8 mouse cellular contexts compared by ENCODE assay signal in the genomic region with DNA sequence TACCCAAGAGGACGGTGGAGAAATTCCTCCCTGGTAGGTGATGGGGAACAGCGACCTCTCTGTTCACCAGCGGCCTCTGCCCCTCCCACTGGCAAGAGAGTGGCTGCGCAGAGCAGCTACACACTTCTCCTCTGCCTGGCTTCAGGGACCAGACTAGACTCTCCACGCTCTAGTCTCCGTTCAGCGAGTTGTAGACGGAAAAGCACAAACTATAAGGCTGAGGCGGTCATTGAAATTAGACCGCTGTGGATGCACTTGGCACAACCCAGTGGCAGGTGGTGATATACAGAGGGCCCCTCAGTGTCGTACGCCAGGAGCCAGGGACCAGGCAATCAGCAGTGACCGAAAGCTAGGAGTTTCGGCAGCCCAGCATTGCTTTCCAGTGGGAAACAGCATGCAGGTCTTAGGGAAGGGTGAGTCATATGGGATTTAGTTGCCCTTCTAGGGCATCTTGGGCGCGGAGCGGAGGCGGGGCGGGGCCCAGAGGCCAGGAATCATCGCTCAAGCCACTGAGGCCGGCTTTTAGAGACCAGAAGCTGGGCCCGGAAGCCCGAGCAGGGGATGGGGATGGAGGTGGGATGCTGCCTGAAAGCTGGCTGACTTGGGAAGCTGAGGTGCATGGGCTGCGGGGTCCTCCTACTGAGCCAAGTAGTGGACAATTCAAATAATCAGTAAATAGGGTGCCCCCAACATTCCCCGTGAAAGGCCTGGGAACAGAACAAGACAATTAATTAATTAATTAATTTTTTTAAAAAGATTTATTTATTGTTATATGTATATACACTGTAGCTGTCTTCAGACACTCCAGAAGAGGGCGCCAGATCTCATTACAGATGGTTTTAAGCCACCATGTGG. TPM values are rescaled to one million over a fixed set of nuclear protein-coding genes. Genes with fewer than 3 reads are reported as not detected.
A peak's percentile ranks its signal among the peaks of the same experiment; 100 is the strongest.
DNase-seq lines count a peak whose midpoint lies in the region; ATAC-seq and TF ChIP-seq lines count a peak whose summit lies in the region.

No protein-coding gene starts in this region.

- H3K4me3 ChIP-seq in kidney, embryonic 14.5 days (ENCODE audit: low read length) = peak overlapping the region; percentile 35
- peak overlapping the region; percentile 24; the same call in 1 of the 2 replicates for H3K4me3 ChIP-seq in lung, postnatal 0 days (ENCODE audit: low read depth, low read length)

- no peaks in the 10 kb centered on the region for H3K36me3 ChIP-seq in kidney, embryonic 14.5 days (ENCODE audit: control insufficient read depth, insufficient read depth, low read length)
- H3K36me3 ChIP-seq in lung, postnatal 0 days (ENCODE audit: insufficient read depth, low read length) = no peaks in the 10 kb centered on the region
- no peaks in the 10 kb centered on the region for H3K36me3 ChIP-seq in splenic B cell, adult 2 months (ENCODE audit: control insufficient read depth, insufficient read depth, low read length, poor library complexity, severe bottlenecking)

- H3K4me1 ChIP-seq in kidney, embryonic 14.5 days (ENCODE audit: control insufficient read depth, insufficient read depth, low read length) = no peaks in the 10 kb centered on the region
- H3K4me1 ChIP-seq in lung, postnatal 0 days (ENCODE audit: insufficient read depth, low read depth, low read length) = 0 out of 2 replicates have a peak, but pooled peaks cover 5% of the 10 kb centered on the region

- WGBS in kidney, embryonic 14.5 days = 3% methylated on average over 26 of the region's 26 CpGs
- WGBS in lung, postnatal 0 days = 7% methylated on average over 26 of the region's 26 CpGs

- DNase-seq in right cerebral cortex, postnatal 14 days = peak; percentile 11
- no peak for DNase-seq in right cerebral cortex, postnatal 4 days
- peak; percentile 77 for DNase-seq in cerebellum, postnatal 10 days
- DNase-seq in gastrocnemius, postnatal 36 days = peak; percentile 23 to 38
- DNase-seq in lung, postnatal 0 days (ENCODE audit: low spot score) = peak; percentile 70
- peak; percentile 42 for DNase-seq in splenic B cell, adult 2 months (ENCODE audit: low read depth, low spot score)
- DNase-seq in layer of hippocampus, adult 9-11 months = no peak

- H3K9ac ChIP-seq in kidney, embryonic 14.5 days (ENCODE audit: low read depth, low read length) = peak overlapping the region; percentile 47; the same call in 1 of the 2 replicates
- H3K9ac ChIP-seq in lung, postnatal 0 days (replicated peaks; ENCODE audit: low read depth) = 0 out of 2 replicates have a peak overlapping the region, but pooled peaks have one; percentile 29

- H3K27ac ChIP-seq in kidney, embryonic 14.5 days (ENCODE audit: low read depth, low read length) = no peak overlapping the region
- H3K27ac ChIP-seq in lung, postnatal 0 days (ENCODE audit: low read length) = no peak overlapping the region

- no peak for TF ChIP-seq EP300 in lung, postnatal 0 days (IDR thresholded peaks at IDR 0.05)

- intact Hi-C loops in gastrocnemius, postnatal 36 days (cut with DNase I) = no loop called here

- H3K27me3 ChIP-seq in kidney, embryonic 14.5 days (ENCODE audit: control insufficient read depth, insufficient read depth, low read length) = no peaks in the 10 kb centered on the region
- no peaks in the 10 kb centered on the region for H3K27me3 ChIP-seq in lung, postnatal 0 days (replicated peaks; ENCODE audit: insufficient read depth, low read length)
- H3K27me3 ChIP-seq in splenic B cell, adult 2 months (ENCODE audit: control insufficient read depth, insufficient read depth, low read length, poor library complexity, severe bottlenecking) = no peaks in the 10 kb centered on the region

- no peaks in the 10 kb centered on the region for H3K9me3 ChIP-seq in kidney, embryonic 14.5 days (ENCODE audit: control insufficient read depth, low read length)
- no peaks in the 10 kb centered on the region for H3K9me3 ChIP-seq in lung, postnatal 0 days (ENCODE audit: low read length)

- peak; percentile 88 for ATAC-seq in kidney, embryonic 14.5 days (ENCODE audit: low FRiP score, low TSS enrichment)
- ATAC-seq in lung, postnatal 0 days = peak; percentile 82

- TF ChIP-seq CTCF in lung, postnatal 0 days (IDR thresholded peaks at IDR 0.05) = peak; percentile 74

- peak overlapping the region; percentile 43 for H3K4me2 ChIP-seq in kidney, embryonic 14.5 days (replicated peaks; ENCODE audit: low read depth, low read length)
- H3K4me2 ChIP-seq in lung, postnatal 0 days (replicated peaks; ENCODE audit: low read depth, low read length) = peak overlapping the region; percentile 57

RNA-seq across cellular contexts. Expression of a gene that starts 6.9 kb away (rescaled TPM):
- 100 to 1,000 TPM; 100 to 136 TPM for total RNA-seq in gastrocnemius, postnatal 36 days (2021)
- 0.11 and 0.20 TPM in 2 replicates for polyA plus RNA-seq in kidney, embryonic 14.5 days (2014; fragmentation: Nextera tagmentation; extraction: Ambion mirVana)
- 0.52 and 0.63 TPM in 2 replicates for polyA plus RNA-seq in lung, postnatal 0 days (2015; fragmentation: Nextera tagmentation; extraction: Ambion mirVana)

RNA-seq across cellular contexts. Expression of a gene that starts 20.5 kb away (rescaled TPM):
- total RNA-seq in gastrocnemius, postnatal 36 days (2021) = 10 to 100 TPM; 38.3 to 46.7 TPM
- 168 and 198 TPM in 2 replicates for polyA plus RNA-seq in kidney, embryonic 14.5 days (2014; fragmentation: Nextera tagmentation; extraction: Ambion mirVana)
- 96.7 and 102 TPM in 2 replicates for polyA plus RNA-seq in lung, postnatal 0 days (2015; fragmentation: Nextera tagmentation; extraction: Ambion mirVana)

RNA-seq across cellular contexts. Expression of a gene that starts 20.6 kb away (rescaled TPM):
- total RNA-seq in gastrocnemius, postnatal 36 days (2021) = 10 to 100 TPM; 26.9 to 28.6 TPM
- polyA plus RNA-seq in kidney, embryonic 14.5 days (2014; fragmentation: Nextera tagmentation; extraction: Ambion mirVana) = 354 and 419 TPM in 2 replicates
- polyA plus RNA-seq in lung, postnatal 0 days (2015; fragmentation: Nextera tagmentation; extraction: Ambion mirVana) = 52.4 and 61.2 TPM in 2 replicates

RNA-seq across cellular contexts. Expression of a gene that starts 26.5 kb away (rescaled TPM):
- total RNA-seq in gastrocnemius, postnatal 36 days (2021) = 10 to 100 TPM; 12.4 to 15.4 TPM
- 40.1 and 63.0 TPM in 2 replicates for polyA plus RNA-seq in kidney, embryonic 14.5 days (2014; fragmentation: Nextera tagmentation; extraction: Ambion mirVana)
- 52.0 and 52.3 TPM in 2 replicates for polyA plus RNA-seq in lung, postnatal 0 days (2015; fragmentation: Nextera tagmentation; extraction: Ambion mirVana)

RNA-seq across cellular contexts. Expression of a gene that starts 26.7 kb away (rescaled TPM):
- 1 to 10 TPM; 3.9 to 4.3 TPM for total RNA-seq in gastrocnemius, postnatal 36 days (2021)
- 80.6 and 83.0 TPM in 2 replicates for polyA plus RNA-seq in kidney, embryonic 14.5 days (2014; fragmentation: Nextera tagmentation; extraction: Ambion mirVana)
- 74.6 and 76.8 TPM in 2 replicates for polyA plus RNA-seq in lung, postnatal 0 days (2015; fragmentation: Nextera tagmentation; extraction: Ambion mirVana)

Comparison
In these comparisons a context has a peak if more than half of its experiments do, and no peak if none do; other contexts are left out.
1. DNase-seq: peak in right cerebral cortex, postnatal 14 days (single experiment), cerebellum, postnatal 10 days (2 of 2), gastrocnemius, postnatal 36 days (2 of 2), lung, postnatal 0 days (single experiment) and splenic B cell, adult 2 months (single experiment); none in right cerebral cortex, postnatal 4 days (single experiment) and layer of hippocampus, adult 9-11 months (single experiment).